ENCODE assay signal across 18 mouse cellular contexts in genomic region chr6:114428831-114429230, GRCm38 (mm10). TPM values are rescaled to one million over a fixed set of nuclear protein-coding genes. Genes with fewer than 3 reads are reported as not detected.
DNase-seq lines count a peak whose midpoint lies in the region; ATAC-seq and TF ChIP-seq lines count a peak whose summit lies in the region.
"Had no signal": no experiment of that assay in that cellular context is flagged by ENCODE, and none has a peak within 500 bp of the region (broad histone marks: within the 10 kb centered on the region; RNA-seq: fewer than 3 reads in every experiment).

No protein-coding gene starts in this region.

- H3K4me1 ChIP-seq in lung, embryonic 14.5 days (ENCODE audit: insufficient read depth), result no peaks in the 10 kb centered on the region
- no peaks in the 10 kb centered on the region for H3K4me1 ChIP-seq in lung, adult 2 months (ENCODE audit: control insufficient read depth, insufficient read depth, low read length)
- peaks cover 6% of the 10 kb centered on the region for H3K4me1 ChIP-seq in kidney, embryonic 15.5 days
- H3K4me1 ChIP-seq: embryonic facial prominence, embryonic 15.5 days; lung, embryonic 15.5 days had no signal

- no peaks in the 10 kb centered on the region for H3K9me3 ChIP-seq in lung, embryonic 14.5 days (ENCODE audit: low read depth, low read length)
- no peaks in the 10 kb centered on the region for H3K9me3 ChIP-seq in kidney, embryonic 15.5 days (replicated peaks)
- H3K9me3 ChIP-seq: embryonic facial prominence, embryonic 15.5 days; forebrain, embryonic 13.5 days; lung, embryonic 15.5 days; midbrain, embryonic 12.5 days had no signal

- TF ChIP-seq POLR2A in lung, adult 2 months (IDR thresholded peaks at IDR 0.05; ENCODE audit: borderline replicate concordance, extremely low read depth, low read depth, low read length), result no peak

- TF ChIP-seq CTCF in lung, embryonic 14.5 days (IDR thresholded peaks at IDR 0.05; ENCODE audit: low read depth), result no peak
- TF ChIP-seq CTCF in lung, adult 2 months (IDR thresholded peaks at IDR 0.05; ENCODE audit: insufficient read depth, low read length), result no peak

- no peak overlapping the region for H3K4me3 ChIP-seq in lung, embryonic 14.5 days (ENCODE audit: low read depth, low read length)
- no peak overlapping the region for H3K4me3 ChIP-seq in lung, adult 2 months (replicated peaks; ENCODE audit: extremely low read depth, low read depth, low read length)
- H3K4me3 ChIP-seq in kidney, embryonic 15.5 days (replicated peaks), result no peak overlapping the region
- H3K4me3 ChIP-seq: embryonic facial prominence, embryonic 15.5 days; forebrain, embryonic 13.5 days; lung, embryonic 15.5 days; midbrain, embryonic 12.5 days had no signal

- no peak overlapping the region for H3K27ac ChIP-seq in lung, embryonic 14.5 days (ENCODE audit: low read depth)
- H3K27ac ChIP-seq in kidney, embryonic 15.5 days, result no peak overlapping the region
- H3K27ac ChIP-seq: embryonic facial prominence, embryonic 15.5 days; forebrain, embryonic 13.5 days; lung, embryonic 15.5 days; midbrain, embryonic 12.5 days had no signal

- WGBS in lung, embryonic 14.5 days, result 66% methylated on average over 16 of the region's 16 CpGs
- 50% methylated on average over 16 of the region's 16 CpGs for WGBS in lung, adult 2 months
- WGBS in kidney, embryonic 15.5 days, result 36% methylated on average over 16 of the region's 16 CpGs

- H3K9ac ChIP-seq in lung, embryonic 14.5 days, result no peak overlapping the region
- H3K9ac ChIP-seq in kidney, embryonic 15.5 days, result peak overlapping the region; percentile 14; the same call in 1 of the 2 replicates
- H3K9ac ChIP-seq: embryonic facial prominence, embryonic 15.5 days; forebrain, embryonic 13.5 days; lung, embryonic 15.5 days; midbrain, embryonic 12.5 days had no signal

- no peak for ATAC-seq in lung, embryonic 14.5 days (ENCODE audit: insufficient read depth)
- peak; percentile 75 for ATAC-seq in kidney, embryonic 15.5 days (replicated peaks; ENCODE audit: low FRiP score)
- ATAC-seq: CD4-positive, CD25-positive, alpha-beta regulatory T cell, adult 4 months; forebrain, embryonic 13.5 days had no signal

- no peaks in the 10 kb centered on the region for H3K27me3 ChIP-seq in lung, embryonic 14.5 days (ENCODE audit: insufficient read depth, low read length)
- H3K27me3 ChIP-seq in kidney, embryonic 15.5 days, result no peaks in the 10 kb centered on the region
- H3K27me3 ChIP-seq: forebrain, embryonic 13.5 days; lung, embryonic 15.5 days had no signal

- peak; percentile 29 for DNase-seq in lung, embryonic 14.5 days
- DNase-seq in lung, adult 2 months, result no peak
- peak; percentile 34 for DNase-seq in kidney, adult 18-20 months
- peak; percentile 5 for DNase-seq in lung, postnatal 14 days
- DNase-seq in cerebellum, adult 9-10 months, result no peak
- no peak for DNase-seq in ovary, postnatal 10 days (ENCODE audit: low spot score)
- DNase-seq: adrenal gland, postnatal 36 days; cerebellum, adult 9-11 months; heart, adult 11 months; liver; thymus, adult 18-20 months had no signal

- no peaks in the 10 kb centered on the region for H3K36me3 ChIP-seq in lung, embryonic 14.5 days (ENCODE audit: insufficient read depth)
- H3K36me3 ChIP-seq in kidney, embryonic 15.5 days, result no peaks in the 10 kb centered on the region
- H3K36me3 ChIP-seq: embryonic facial prominence, embryonic 15.5 days; lung, embryonic 15.5 days; midbrain, embryonic 12.5 days had no signal

- H3K4me2 ChIP-seq in lung, embryonic 14.5 days, result no peak overlapping the region
- peak overlapping the region; percentile 9; the same call in 1 of the 2 replicates for H3K4me2 ChIP-seq in kidney, embryonic 15.5 days
- H3K4me2 ChIP-seq: embryonic facial prominence, embryonic 15.5 days; forebrain, embryonic 13.5 days; lung, embryonic 15.5 days; midbrain, embryonic 12.5 days had no signal

RNA-seq across cellular contexts. Expression of gene Hrh1, which starts 31.1 kb away (rescaled TPM):
- polyA plus RNA-seq in lung, embryonic 14.5 days (2014; fragmentation: Nextera tagmentation; extraction: Ambion mirVana), result not detected in 2 replicates
- 0.32 and 0.66 TPM in 2 replicates for polyA plus RNA-seq in lung, adult 2 months (2012; rRNA removed)
- 0.21 and 0.28 TPM in 2 replicates for polyA plus RNA-seq in kidney, embryonic 15.5 days (2015; fragmentation: Nextera tagmentation; extraction: Ambion mirVana)
- polyA plus RNA-seq: CD4-positive, CD25-positive, alpha-beta regulatory T cell, adult 4 months; heart, embryonic 16.5 days had no signal

Comparison
In these comparisons a context has a peak if more than half of its experiments do, and no peak if none do; other contexts are left out.
1. DNase-seq: peak in lung, embryonic 14.5 days (single experiment), kidney, adult 18-20 months (single experiment) and lung, postnatal 14 days (single experiment); none in lung, adult 2 months (single experiment), cerebellum, adult 9-10 months (single experiment) and ovary, postnatal 10 days (single experiment).